Mouse (Mus musculus) intestine, embryonic 14.5 days (tissue): Measurements from ENCODE around the gene Abca7. TPM values are rescaled to one million over a fixed set of nuclear protein-coding genes. Genes with fewer than 3 reads are reported as not detected.
A peak's percentile ranks its signal among the peaks of the same experiment; 100 is the strongest.
"Not testable (repeated sequence)": the region's sequence is repeated elsewhere in the genome, so short reads cannot be mapped to it uniquely, and the experiment has no call there.

Source experiments
- ATAC-seq: fragments of 200-750 bp; cut with Nextera tagmentation; replicated peaks from 2 replicates; pipeline ENCODE4 v1.8.0; 2017; ENCODE audit warnings: low read depth, moderate number of reproducible peaks, moderate TSS enrichment, moderate library complexity; ENCODE audit not compliant: low FRiP score, low TSS enrichment
- DNase-seq: peaks from one replicate; pipeline ENCODE4 v3.0.0-alpha.2; 2018; ENCODE audit warnings: low spot score
- H3K27ac ChIP-seq: fragments of 300-500 bp; sonication (generic); 2 replicates; pipeline ENCODE4 v1.5.1; 2014; ENCODE audit warnings: low read depth, mild to moderate bottlenecking, control low read depth
- H3K27me3 ChIP-seq: fragments of 300-500 bp; sonication (generic); replicated peaks from 2 replicates; pipeline ENCODE4 v1.6.1; 2014; ENCODE audit warnings: low read length, control low read depth; ENCODE audit not compliant: control insufficient read depth, insufficient read depth
- H3K36me3 ChIP-seq: fragments of 300-500 bp; sonication (generic); 2 replicates; pipeline ENCODE4 v1.6.1; 2014; ENCODE audit warnings: low read length, control low read depth; ENCODE audit not compliant: control insufficient read depth, insufficient read depth
- H3K4me1 ChIP-seq: fragments of 300-500 bp; sonication (generic); replicated peaks from 2 replicates; pipeline ENCODE4 v1.6.1; 2014; ENCODE audit warnings: low read length, control low read depth, mixed read lengths; ENCODE audit not compliant: control insufficient read depth, insufficient read depth
- H3K4me2 ChIP-seq: fragments of 300-500 bp; sonication (generic); 2 replicates; pipeline ENCODE4 v1.6.1; 2014; ENCODE audit warnings: low read length
- H3K4me3 ChIP-seq: fragments of 300-500 bp; sonication (generic); 2 replicates; pipeline ENCODE4 v1.5.1; 2014; ENCODE audit warnings: low read depth, low read length, control low read depth, mixed read lengths
- H3K9ac ChIP-seq: fragments of 300-500 bp; sonication (generic); 2 replicates; pipeline ENCODE4 v1.6.1; 2014; ENCODE audit warnings: mild to moderate bottlenecking, low read length
- H3K9me3 ChIP-seq: fragments of 300-500 bp; sonication (generic); 2 replicates; pipeline ENCODE4 v1.6.1; 2016; ENCODE audit warnings: low read length, control low read depth; ENCODE audit not compliant: control insufficient read depth
- WGBS: fragments of 180-500 bp; shearing (Covaris S2); extraction: QIAGEN DNeasy Blood & Tissue Kit; methylation state at CpG from one replicate; pipeline ENCODE4 v1.1.7; 2014; 5-methylcytosine and 5-hydroxymethylcytosine counted together
- polyA plus RNA-seq: library from polyadenylated mRNA; unstranded; fragments of >200 nt; fragmentation: Nextera tagmentation; extraction: Ambion mirVana; gene quantifications from 2 replicates; pipeline ENCODE4 v1.2.1, GENCODE M21; 2014

The Abca7 gene
- polyA plus RNA-seq, 1 experiment from 2014 or later, result 3.8 TPM

DNA sequence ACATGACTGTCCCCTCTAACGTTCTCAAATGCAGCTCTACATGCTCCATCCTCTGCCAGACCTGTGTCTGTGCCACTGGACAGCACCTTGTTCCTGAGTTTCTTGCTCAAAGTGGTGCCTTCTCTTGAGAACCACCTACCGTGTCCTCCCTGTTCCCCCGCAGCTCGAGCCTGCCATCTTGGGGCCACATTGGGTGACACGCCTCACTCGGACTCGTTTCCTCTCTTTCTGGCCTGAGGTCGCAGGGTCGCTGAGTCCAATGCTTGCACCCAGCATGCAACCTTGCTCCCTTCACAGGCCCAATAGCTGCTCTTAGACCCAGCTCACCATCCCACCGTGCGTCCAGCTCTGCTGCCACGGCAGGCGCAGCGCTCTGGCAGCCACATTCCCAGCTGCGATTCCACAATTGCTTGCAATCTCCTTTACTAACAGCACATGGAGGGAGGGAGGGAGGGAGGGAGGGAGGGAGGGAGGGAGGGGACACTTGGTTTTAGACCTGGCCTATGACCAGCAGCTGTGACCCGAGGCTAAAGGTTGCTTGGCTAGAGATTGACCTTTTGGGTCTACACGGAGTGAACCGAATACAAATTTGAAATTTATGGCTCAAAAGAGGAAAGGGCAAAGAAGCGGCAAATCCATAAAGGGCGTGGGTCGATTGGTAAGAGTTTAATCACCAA lies 38.0 kb upstream of the Abca7 start:
- H3K27me3 ChIP-seq, result no peaks in the 10 kb centered on the region
- H3K4me1 ChIP-seq, result peaks cover 6% of the 10 kb centered on the region
- H3K36me3 ChIP-seq, result peaks cover 16% of the 10 kb centered on the region
- 8% methylated on average over 21 of the region's 21 CpGs for WGBS
- no peak overlapping the region for H3K9ac ChIP-seq
- H3K4me2 ChIP-seq, result 0 out of 2 replicates have a peak overlapping the region, but pooled peaks have one; percentile 25
- H3K4me3 ChIP-seq, result no peak overlapping the region
- H3K9me3 ChIP-seq, result no peaks in the 10 kb centered on the region
- DNase-seq (peak; percentile 85), ATAC-seq (no peak)
- H3K27ac ChIP-seq, result no peak overlapping the region

DNA sequence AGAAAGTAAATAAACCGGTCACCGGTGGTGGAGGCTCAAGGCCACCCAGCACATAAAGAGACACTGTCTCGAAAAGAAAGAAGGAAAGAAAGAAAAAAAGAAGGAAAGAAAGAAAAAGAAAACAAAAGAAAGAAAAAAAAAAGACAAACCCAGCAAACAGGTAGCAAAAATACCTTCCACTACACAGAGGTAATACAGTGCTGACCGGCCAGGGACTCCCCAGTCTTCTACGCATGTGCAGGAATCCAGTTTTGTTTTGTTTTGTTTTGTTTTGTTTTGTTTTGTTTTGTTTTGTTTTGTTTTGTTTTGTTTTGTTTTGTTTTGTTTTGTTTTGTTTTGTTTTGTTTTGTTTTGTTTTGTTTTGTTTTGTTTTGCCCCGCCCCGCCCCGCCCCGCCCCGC lies 36.9 kb upstream of the Abca7 start:
- not testable (repeated sequence) for H3K27ac ChIP-seq, DNase-seq, H3K27me3 ChIP-seq, H3K9me3 ChIP-seq, H3K4me1 ChIP-seq, H3K9ac ChIP-seq, H3K4me3 ChIP-seq
- WGBS, result 34% methylated on average over 10 of the region's 10 CpGs
- peaks cover 23% of the 10 kb centered on the region for H3K36me3 ChIP-seq
- peak overlapping the region; percentile 53; the same call in 1 of the 2 replicates for H3K4me2 ChIP-seq
- ATAC-seq, result 0 out of 2 replicates have a peak, but pooled peaks have one; percentile 34

DNA sequence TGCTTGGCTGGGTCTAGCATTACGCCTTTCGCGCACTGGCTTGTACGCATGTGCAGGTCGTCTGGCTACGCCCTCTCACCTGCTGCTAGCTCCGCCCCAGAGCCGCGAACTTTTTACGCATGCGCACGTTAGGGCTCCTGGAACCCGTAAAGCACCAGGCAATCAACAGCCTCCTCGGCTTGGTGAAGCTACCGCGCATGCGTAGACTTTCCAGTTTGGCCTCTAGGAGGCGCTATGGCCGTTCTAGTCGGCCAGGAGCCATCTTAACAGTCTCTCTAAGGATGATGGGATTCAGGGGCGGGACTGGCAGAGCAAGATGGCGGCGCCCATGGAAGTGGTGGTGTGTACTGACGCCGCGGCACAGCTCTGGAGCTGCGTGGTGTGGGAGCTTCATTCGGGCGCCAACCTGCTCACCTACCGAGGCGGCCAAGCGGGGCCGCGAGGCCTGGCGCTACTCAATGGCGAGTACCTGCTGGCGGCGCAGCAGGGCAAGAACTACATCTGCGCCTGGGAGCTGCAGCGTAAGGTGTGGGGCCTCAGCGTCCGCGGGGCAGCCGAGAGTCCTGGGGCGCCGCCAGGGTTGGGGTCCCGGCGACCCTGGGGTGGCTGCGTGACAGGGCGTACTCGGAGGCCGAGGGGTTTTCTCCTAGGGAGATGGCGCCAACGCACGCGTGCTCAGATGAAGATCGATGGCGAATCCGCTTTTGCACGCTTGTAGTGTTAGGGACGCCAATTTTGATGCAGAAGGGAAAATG lies 36.3 kb upstream of the Abca7 start, which contains the start of gene Wdr18:
Gene Wdr18 (plus strand): TSS at position 306 of the 755 bp plus-strand sequence.
- peak; percentile 100 for DNase-seq
- H3K27ac ChIP-seq, result peak within 1 kb of the TSS; percentile 62
- WGBS, result under 1% methylated on average over 60 of the region's 61 CpGs
- peak within 1 kb of the TSS; percentile 53 for H3K4me2 ChIP-seq
- peak within 1 kb of the TSS; percentile 99 for H3K4me3 ChIP-seq
- H3K9ac ChIP-seq, result peak within 1 kb of the TSS; percentile 78
- ATAC-seq, result peak; percentile 93
- H3K4me1 ChIP-seq, result peaks cover 6% of the 10 kb centered on the region
- H3K9me3 ChIP-seq, result no peaks in the 10 kb centered on the region
- no peaks in the 10 kb centered on the region for H3K27me3 ChIP-seq
- peaks cover 29% of the 10 kb centered on the region for H3K36me3 ChIP-seq

DNA sequence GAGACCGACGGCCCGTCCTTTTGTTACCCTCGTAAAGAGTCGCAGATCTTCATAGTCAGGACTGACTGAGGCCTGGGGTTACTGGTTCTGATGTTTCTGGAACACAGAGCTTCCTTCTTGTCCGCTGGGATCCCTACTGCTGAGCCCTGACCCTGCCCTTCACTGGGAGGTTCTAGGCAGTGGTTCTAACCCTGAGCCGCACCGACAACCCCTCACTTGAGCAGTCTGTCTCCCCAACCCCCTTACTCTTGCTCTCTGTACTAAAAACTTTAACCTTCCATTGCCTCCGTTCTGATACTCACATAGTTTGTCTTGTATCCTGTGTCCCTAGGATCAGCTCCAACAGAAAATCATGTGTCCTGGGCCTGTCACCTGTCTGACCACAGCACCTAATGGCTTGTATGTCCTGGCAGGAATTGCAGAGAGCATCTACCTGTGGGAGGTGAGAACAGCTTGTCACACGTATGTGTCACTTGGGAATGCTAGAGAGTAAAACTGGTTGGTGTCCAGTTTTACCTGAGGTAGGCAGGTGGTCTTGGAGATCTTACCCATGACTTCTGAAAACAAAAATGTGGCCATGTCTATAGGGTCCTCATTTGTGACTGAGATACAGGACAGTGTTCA lies 35.5 kb upstream of the Abca7 start:
- 11% methylated on average over 10 of the region's 10 CpGs for WGBS

GRCm38 (mm10) chr10:79964727-79965126 lies 31.6 kb upstream of the Abca7 start:
- no peaks in the 10 kb centered on the region for H3K9me3 ChIP-seq
- ATAC-seq (no peak), DNase-seq (no peak)
- no peak overlapping the region for H3K4me3 ChIP-seq
- no peak overlapping the region for H3K9ac ChIP-seq
- H3K27me3 ChIP-seq, result 0 out of 2 replicates have a peak, but pooled peaks cover 3% of the 10 kb centered on the region
- no peak overlapping the region for H3K4me2 ChIP-seq
- peaks cover 59% of the 10 kb centered on the region for H3K36me3 ChIP-seq
- H3K4me1 ChIP-seq, result peaks cover 6% of the 10 kb centered on the region
- WGBS, result 93% methylated on average over 7 of the region's 7 CpGs
- no peak overlapping the region for H3K27ac ChIP-seq

More for the DNA sequence above, 35.5 kb upstream of the Abca7 start:
- H3K4me2 ChIP-seq, result peak overlapping the region; percentile 53
- peaks cover 6% of the 10 kb centered on the region for H3K4me1 ChIP-seq
- H3K9ac ChIP-seq, result peak overlapping the region; percentile 78
- no peaks in the 10 kb centered on the region for H3K9me3 ChIP-seq
- no peaks in the 10 kb centered on the region for H3K27me3 ChIP-seq
- peaks cover 36% of the 10 kb centered on the region for H3K36me3 ChIP-seq
- H3K4me3 ChIP-seq, result peak overlapping the region; percentile 99
- ATAC-seq (no peak), DNase-seq (no peak)
- no peak overlapping the region for H3K27ac ChIP-seq

- Histone ChIP-seq H3K4me1 (peaks cover 6% of the 10 kb centered on the region), H3K27ac (no peak overlapping the region), H3K4me2 (no peak overlapping the region), H3K27me3 (peaks cover 8% of the 10 kb centered on the region; the same call in 1 of the 2 replicates), H3K9ac (no peak overlapping the region), H3K36me3 (peaks cover 59% of the 10 kb centered on the region), H3K4me3 (no peak overlapping the region), H3K9me3 (no peaks in the 10 kb centered on the region)
- no peak for ATAC-seq
- 91% methylated on average over 5 of the region's 5 CpGs for WGBS
- no peak for DNase-seq
These were observed 31.0 kb upstream of the Abca7 start for GRCm38 (mm10) chr10:79965325-79965724.

GRCm38 (mm10) chr10:79966886-79967400 lies 29.4 kb upstream of the Abca7 start:
- Histone ChIP-seq H3K4me1 (no peaks in the 10 kb centered on the region; the same call in none of the 2 replicates), H3K9me3 (no peaks in the 10 kb centered on the region), H3K9ac (no peak overlapping the region), H3K27me3 (peaks cover 19% of the 10 kb centered on the region), H3K4me2 (no peak overlapping the region), H3K36me3 (peaks cover 59% of the 10 kb centered on the region), H3K27ac (no peak overlapping the region), H3K4me3 (no peak overlapping the region)
- DNase-seq (no peak), ATAC-seq (no peak)
- WGBS, result 88% methylated on average over 5 of the region's 5 CpGs

DNA sequence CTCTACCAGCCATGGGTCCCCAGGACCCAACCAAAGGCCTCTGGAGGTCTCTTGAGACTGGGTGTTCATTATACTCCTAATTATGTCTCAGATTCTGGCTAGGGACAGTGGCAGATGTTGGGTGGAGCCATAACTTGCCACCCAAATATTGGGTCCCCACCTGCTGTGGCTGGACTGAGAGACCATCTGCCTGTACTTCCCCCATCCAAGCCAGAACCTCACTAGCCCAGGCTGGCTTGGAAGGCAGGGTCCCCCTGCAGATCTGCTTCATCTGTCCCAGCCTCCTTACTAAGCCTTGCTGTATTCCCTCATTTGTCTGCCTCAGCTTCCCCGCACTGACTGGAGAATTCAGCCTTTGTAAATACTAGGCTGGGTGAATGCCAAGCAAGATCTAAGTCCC lies 28.1 kb upstream of the Abca7 start:
- peaks cover 22% of the 10 kb centered on the region for H3K27me3 ChIP-seq
- DNase-seq (no peak), ATAC-seq (no peak)
- WGBS, result 71% methylated on average over 1 of the region's 1 CpGs
- H3K4me2 ChIP-seq, result no peak overlapping the region
- peaks cover 49% of the 10 kb centered on the region for H3K36me3 ChIP-seq
- H3K4me3 ChIP-seq, result no peak overlapping the region
- no peaks in the 10 kb centered on the region for H3K9me3 ChIP-seq
- no peak overlapping the region for H3K27ac ChIP-seq
- H3K9ac ChIP-seq, result no peak overlapping the region
- no peaks in the 10 kb centered on the region; the same call in none of the 2 replicates for H3K4me1 ChIP-seq
